Mouse (Mus musculus): ENCODE data around the gene Ptger4. TPM values are rescaled to one million over a fixed set of nuclear protein-coding genes. Genes with fewer than 3 reads are reported as not detected.

The Ptger4 gene
- polyA plus RNA-seq, 1 experiment from 2014 or later: 15.1 TPM

DNA sequence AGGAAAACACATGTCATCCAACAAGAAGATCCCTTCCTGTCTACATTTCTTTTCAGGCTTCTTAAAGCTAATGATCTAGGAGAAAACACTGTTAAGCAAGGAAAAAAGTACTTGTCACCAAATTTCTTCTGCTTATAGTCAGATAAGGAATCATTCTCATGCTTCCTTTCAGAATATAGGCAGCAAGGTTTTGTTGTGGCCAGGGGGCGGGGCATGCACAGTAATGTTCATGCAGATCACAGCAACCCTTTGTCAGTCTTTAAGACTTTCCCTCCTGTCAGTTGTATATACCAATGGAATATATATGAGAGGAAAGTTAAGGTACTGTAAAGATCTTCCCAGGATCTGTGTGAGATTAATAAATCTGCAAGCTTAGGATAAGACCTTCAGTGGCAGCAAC is 30.0 kb upstream of the Ptger4 start:
- TF ChIP-seq CTCF (IDR thresholded peaks at IDR 0.05; ENCODE audit: low read depth): no peak

GRCm38 (mm10) chr15:5266095-5266494 is 22.1 kb upstream of the Ptger4 start:
- no peak overlapping the region for H3K4me3 ChIP-seq (ENCODE audit: low read depth, low read length)
- no peak overlapping the region for H3K27ac ChIP-seq (ENCODE audit: low read depth, low read length)
- no peaks in the 10 kb centered on the region for H3K27me3 ChIP-seq (replicated peaks; ENCODE audit: control insufficient read depth, insufficient read depth, low read length)
- H3K4me2 ChIP-seq (replicated peaks; ENCODE audit: low read depth): no peak overlapping the region
- TF ChIP-seq CTCF (IDR thresholded peaks at IDR 0.05; ENCODE audit: low read depth): no peak
- H3K9ac ChIP-seq (ENCODE audit: low read depth, low read length): no peak overlapping the region
- 74% methylated on average over 3 of the region's 3 CpGs for WGBS
- no peaks in the 10 kb centered on the region for H3K9me3 ChIP-seq (ENCODE audit: control insufficient read depth)
- H3K36me3 ChIP-seq (ENCODE audit: control insufficient read depth, insufficient read depth): no peaks in the 10 kb centered on the region
- no peak for ATAC-seq
- H3K4me1 ChIP-seq (replicated peaks; ENCODE audit: control insufficient read depth, insufficient read depth, low read length): no peaks in the 10 kb centered on the region

More for the DNA sequence above, 30.0 kb upstream of the Ptger4 start:
- no peak for ATAC-seq
- H3K27ac ChIP-seq (ENCODE audit: low read depth, low read length): no peak overlapping the region
- H3K36me3 ChIP-seq (ENCODE audit: control insufficient read depth, insufficient read depth): no peaks in the 10 kb centered on the region
- no peaks in the 10 kb centered on the region for H3K9me3 ChIP-seq (ENCODE audit: control insufficient read depth)
- WGBS: 90% methylated on average over 1 of the region's 1 CpGs
- H3K9ac ChIP-seq (ENCODE audit: low read depth, low read length): no peak overlapping the region
- H3K4me2 ChIP-seq (replicated peaks; ENCODE audit: low read depth): no peak overlapping the region
- no peak overlapping the region for H3K4me3 ChIP-seq (ENCODE audit: low read depth, low read length)
- H3K27me3 ChIP-seq (replicated peaks; ENCODE audit: control insufficient read depth, insufficient read depth, low read length): no peaks in the 10 kb centered on the region
- H3K4me1 ChIP-seq (replicated peaks; ENCODE audit: control insufficient read depth, insufficient read depth, low read length): no peaks in the 10 kb centered on the region

- Histone ChIP-seq H3K27me3 (replicated peaks; ENCODE audit: control insufficient read depth, insufficient read depth, low read length) (no peaks in the 10 kb centered on the region), H3K4me1 (replicated peaks; ENCODE audit: control insufficient read depth, insufficient read depth, low read length) (no peaks in the 10 kb centered on the region), H3K4me2 (replicated peaks; ENCODE audit: low read depth) (no peak overlapping the region), H3K4me3 (ENCODE audit: low read depth, low read length) (no peak overlapping the region), H3K9me3 (ENCODE audit: control insufficient read depth) (no peaks in the 10 kb centered on the region), H3K27ac (ENCODE audit: low read depth, low read length) (no peak overlapping the region), H3K9ac (ENCODE audit: low read depth, low read length) (no peak overlapping the region), H3K36me3 (ENCODE audit: control insufficient read depth, insufficient read depth) (no peaks in the 10 kb centered on the region)
- no peak for TF ChIP-seq CTCF (IDR thresholded peaks at IDR 0.05; ENCODE audit: low read depth)
- ATAC-seq: no peak
- 81% methylated on average over 10 of the region's 10 CpGs for WGBS
Measured at GRCm38 (mm10) chr15:5262874-5263504, 19.0 kb upstream of the Ptger4 start.

DNA sequence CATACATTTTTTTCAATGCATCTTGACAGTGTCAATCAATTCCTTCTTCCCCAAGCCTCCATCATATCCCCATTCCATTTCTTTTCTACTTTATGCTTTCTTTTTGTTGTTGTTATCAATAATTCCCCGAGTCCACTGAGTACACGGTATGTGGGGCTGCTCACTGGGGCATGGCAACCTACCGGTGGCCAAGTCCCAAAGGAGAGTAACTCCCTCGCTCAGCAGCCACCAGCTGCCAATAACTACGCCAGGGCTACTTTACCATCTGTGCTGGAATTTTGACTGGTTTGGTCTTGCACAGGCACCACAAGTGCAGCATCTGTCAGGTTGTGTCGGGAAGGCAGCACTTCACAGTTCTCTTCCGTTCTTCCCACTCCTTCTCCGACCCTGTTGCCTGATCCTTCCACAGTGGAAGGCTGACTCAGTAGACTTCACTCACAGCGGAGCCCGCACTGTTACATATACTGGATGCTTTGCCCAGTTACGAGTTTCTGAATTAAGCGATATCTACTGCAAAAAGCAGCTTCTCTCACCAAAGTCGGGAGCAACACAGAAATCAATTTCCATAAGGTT is 18.2 kb upstream of the Ptger4 start:
- Histone ChIP-seq H3K9ac (ENCODE audit: low read depth, low read length) (no peak overlapping the region), H3K4me3 (ENCODE audit: low read depth, low read length) (no peak overlapping the region), H3K4me2 (replicated peaks; ENCODE audit: low read depth) (no peak overlapping the region), H3K4me1 (replicated peaks; ENCODE audit: control insufficient read depth, insufficient read depth, low read length) (no peaks in the 10 kb centered on the region), H3K27ac (ENCODE audit: low read depth, low read length) (no peak overlapping the region), H3K9me3 (ENCODE audit: control insufficient read depth) (no peaks in the 10 kb centered on the region), H3K36me3 (ENCODE audit: control insufficient read depth, insufficient read depth) (no peaks in the 10 kb centered on the region), H3K27me3 (replicated peaks; ENCODE audit: control insufficient read depth, insufficient read depth, low read length) (no peaks in the 10 kb centered on the region)
- no peak for TF ChIP-seq CTCF (IDR thresholded peaks at IDR 0.05; ENCODE audit: low read depth)
- ATAC-seq: no peak
- 87% methylated on average over 13 of the region's 13 CpGs for WGBS

DNA sequence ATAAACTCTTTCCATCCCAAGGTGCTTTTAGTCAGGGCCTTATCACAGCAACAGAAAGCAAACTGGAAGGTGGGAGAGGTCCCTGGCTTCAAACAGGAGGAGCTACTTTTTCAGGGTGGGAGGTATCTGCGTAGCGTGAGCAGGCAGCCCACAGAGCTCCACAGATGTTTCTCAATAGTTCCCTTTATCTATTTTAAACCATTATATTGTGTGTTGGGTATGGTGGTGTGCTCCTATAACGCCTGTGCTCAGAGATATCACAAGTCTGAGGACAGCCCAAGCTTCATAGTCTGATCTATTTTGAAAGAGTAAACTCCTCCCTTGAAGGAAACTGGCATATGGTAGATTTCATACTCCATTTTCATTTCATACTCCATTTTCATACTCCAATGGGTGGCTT is 17.0 kb upstream of the Ptger4 start:
- H3K4me2 ChIP-seq (replicated peaks; ENCODE audit: low read depth): no peak overlapping the region

DNA sequence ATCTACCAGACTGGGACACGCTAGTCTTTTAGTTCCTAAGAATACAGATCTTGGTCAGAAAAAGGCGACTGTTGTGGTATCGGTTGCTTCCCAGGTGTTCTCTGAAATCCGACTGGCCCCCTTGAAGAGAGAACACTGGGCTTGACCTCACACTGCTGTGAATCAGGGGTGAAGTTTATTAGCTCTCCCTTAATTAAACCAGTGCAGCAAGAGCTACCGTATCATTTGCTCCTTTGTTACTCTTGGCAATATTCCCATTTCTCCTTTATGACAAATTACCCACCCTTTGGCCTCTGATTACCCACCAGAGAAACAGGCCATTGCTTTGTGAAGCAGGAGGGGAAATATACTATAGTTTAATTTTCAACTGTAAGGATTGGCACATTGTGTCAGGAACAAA is 16.2 kb upstream of the Ptger4 start:
- Histone ChIP-seq H3K27ac (ENCODE audit: low read depth, low read length) (no peak overlapping the region), H3K36me3 (ENCODE audit: control insufficient read depth, insufficient read depth) (no peaks in the 10 kb centered on the region), H3K4me2 (replicated peaks; ENCODE audit: low read depth) (no peak overlapping the region), H3K27me3 (replicated peaks; ENCODE audit: control insufficient read depth, insufficient read depth, low read length) (no peaks in the 10 kb centered on the region), H3K4me3 (ENCODE audit: low read depth, low read length) (no peak overlapping the region), H3K9ac (ENCODE audit: low read depth, low read length) (no peak overlapping the region), H3K4me1 (replicated peaks; ENCODE audit: control insufficient read depth, insufficient read depth, low read length) (no peaks in the 10 kb centered on the region), H3K9me3 (ENCODE audit: control insufficient read depth) (no peaks in the 10 kb centered on the region)
- 36% methylated on average over 5 of the region's 5 CpGs for WGBS
- ATAC-seq: peak; percentile 57
- no peak for TF ChIP-seq CTCF (IDR thresholded peaks at IDR 0.05; ENCODE audit: low read depth)

More for the DNA sequence above, 17.0 kb upstream of the Ptger4 start:
- Histone ChIP-seq H3K27ac (ENCODE audit: low read depth, low read length) (no peak overlapping the region), H3K4me3 (ENCODE audit: low read depth, low read length) (no peak overlapping the region), H3K27me3 (replicated peaks; ENCODE audit: control insufficient read depth, insufficient read depth, low read length) (no peaks in the 10 kb centered on the region), H3K9me3 (ENCODE audit: control insufficient read depth) (no peaks in the 10 kb centered on the region), H3K36me3 (ENCODE audit: control insufficient read depth, insufficient read depth) (no peaks in the 10 kb centered on the region), H3K9ac (ENCODE audit: low read depth, low read length) (no peak overlapping the region), H3K4me1 (replicated peaks; ENCODE audit: control insufficient read depth, insufficient read depth, low read length) (no peaks in the 10 kb centered on the region)
- 65% methylated on average over 3 of the region's 3 CpGs for WGBS
- no peak for TF ChIP-seq CTCF (IDR thresholded peaks at IDR 0.05; ENCODE audit: low read depth)
- no peak for ATAC-seq
